Mouse (Mus musculus) stomach, embryonic 14.5 days (tissue): ENCODE measurements around the gene Smad9. TPM values are rescaled to one million over a fixed set of nuclear protein-coding genes. Genes with fewer than 3 reads are reported as not detected.
A peak's percentile ranks its signal among the peaks of the same experiment; 100 is the strongest.

ENCODE experiments used
- ATAC-seq: fragments of 200-750 bp; cut with Nextera tagmentation; 2 replicates; pipeline ENCODE4 v1.8.0; 2017; ENCODE audit warnings: low read depth, moderate TSS enrichment; ENCODE audit not compliant: insufficient number of reproducible peaks, insufficient read depth, low FRiP score
- H3K27ac ChIP-seq: fragments of 300-500 bp; sonication (generic); 2 replicates; pipeline ENCODE4 v1.5.1; 2014; ENCODE audit warnings: mild to moderate bottlenecking, low read length, moderate library complexity, mixed read lengths
- H3K27me3 ChIP-seq: fragments of 300-500 bp; sonication (generic); 2 replicates; pipeline ENCODE4 v1.6.1; 2014; ENCODE audit warnings: low read length, control low read depth, mixed read lengths; ENCODE audit not compliant: control insufficient read depth, insufficient read depth
- H3K36me3 ChIP-seq: fragments of 300-500 bp; sonication (generic); 2 replicates; pipeline ENCODE4 v1.6.1; 2014; ENCODE audit warnings: mild to moderate bottlenecking, control low read depth, low read length, moderate library complexity, mixed read lengths; ENCODE audit not compliant: control insufficient read depth, insufficient read depth
- H3K4me1 ChIP-seq: fragments of 300-500 bp; sonication (generic); 2 replicates; pipeline ENCODE4 v1.6.1; 2014; ENCODE audit warnings: low read length, control low read depth, mixed read lengths; ENCODE audit not compliant: control insufficient read depth, insufficient read depth
- H3K4me2 ChIP-seq: fragments of 300-500 bp; sonication (generic); replicated peaks from 2 replicates; pipeline ENCODE4 v1.6.1; 2014; ENCODE audit warnings: low read depth, low read length, control low read depth
- H3K4me3 ChIP-seq: fragments of 300-500 bp; sonication (generic); 2 replicates; pipeline ENCODE4 v1.5.1; 2014; ENCODE audit warnings: low read depth, low read length, control low read depth
- H3K9ac ChIP-seq: fragments of 300-500 bp; sonication (generic); replicated peaks from 2 replicates; pipeline ENCODE4 v1.6.1; 2014; ENCODE audit warnings: low read depth, mild to moderate bottlenecking, control low read depth, low read length, moderate library complexity, mixed read lengths
- H3K9me3 ChIP-seq: fragments of 300-500 bp; sonication (generic); 2 replicates; pipeline ENCODE4 v1.6.1; 2016; ENCODE audit warnings: low read depth, low read length, control low read depth; ENCODE audit not compliant: control insufficient read depth
- WGBS: fragments of 180-500 bp; shearing (Covaris S2); extraction: QIAGEN DNeasy Blood & Tissue Kit; methylation state at CpG from one replicate; pipeline ENCODE4 v1.1.7; 2014; 5-methylcytosine and 5-hydroxymethylcytosine counted together
- polyA plus RNA-seq: library from polyadenylated mRNA; unstranded; fragments of >200 nt; fragmentation: Nextera tagmentation; extraction: Ambion mirVana; gene quantifications from 2 replicates; pipeline ENCODE4 v1.2.1, GENCODE M21; 2014

The Smad9 gene
- polyA plus RNA-seq, 1 experiment from 2014 or later = 3.2 TPM

DNA sequence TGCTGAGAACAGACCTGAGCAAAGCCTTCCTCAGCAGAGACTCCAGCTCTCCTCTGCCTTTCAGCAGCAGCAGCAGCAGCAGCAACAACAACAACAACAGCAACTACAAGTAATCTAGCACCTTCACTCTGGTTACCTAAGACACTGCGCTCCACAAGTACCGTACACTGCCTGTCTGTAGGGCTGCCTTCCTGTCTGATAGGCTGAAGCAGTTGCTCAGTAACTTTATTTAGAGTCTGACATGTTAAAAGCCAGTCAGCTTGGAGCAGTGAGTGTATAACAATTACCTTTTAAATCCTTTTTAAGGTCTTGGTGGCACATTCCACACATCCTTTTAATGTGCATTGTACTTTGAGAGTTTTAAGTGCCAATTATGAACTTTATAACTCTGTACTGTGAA lies 27.8 kb upstream of the Smad9 start:
- no peaks in the 10 kb centered on the region for H3K27me3 ChIP-seq
- no peak overlapping the region for H3K27ac ChIP-seq
- H3K4me3 ChIP-seq = no peak overlapping the region
- peaks cover 64% of the 10 kb centered on the region for H3K36me3 ChIP-seq
- no peak overlapping the region for H3K9ac ChIP-seq
- H3K4me1 ChIP-seq = 0 out of 2 replicates have a peak, but pooled peaks cover 2% of the 10 kb centered on the region
- H3K4me2 ChIP-seq = no peak overlapping the region
- H3K9me3 ChIP-seq = no peaks in the 10 kb centered on the region
- no peak for ATAC-seq
- 88% methylated on average over 2 of the region's 2 CpGs for WGBS

DNA sequence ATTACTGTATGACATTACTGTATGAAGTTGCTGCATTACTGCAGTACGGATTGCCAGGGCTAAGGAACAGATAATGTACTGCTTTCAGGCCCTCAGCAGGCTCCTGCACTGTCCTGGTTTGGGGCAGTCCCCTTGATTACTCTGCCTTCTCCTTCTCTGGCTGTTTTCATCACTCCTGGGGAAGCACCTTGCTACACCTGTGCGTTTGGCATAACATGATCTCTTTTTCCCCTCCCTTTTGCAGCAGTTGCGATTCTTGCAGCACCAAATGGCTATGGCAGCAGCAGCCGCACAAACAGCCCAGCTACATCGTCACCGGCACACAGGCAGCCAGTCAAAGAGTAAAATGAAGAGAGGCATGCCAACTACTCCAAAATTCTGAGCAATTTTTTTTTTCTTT lies 27.3 kb upstream of the Smad9 start:
- Histone ChIP-seq H3K4me1 (0 out of 2 replicates have a peak, but pooled peaks cover 4% of the 10 kb centered on the region), H3K4me2 (no peak overlapping the region), H3K9ac (no peak overlapping the region), H3K9me3 (no peaks in the 10 kb centered on the region), H3K27me3 (no peaks in the 10 kb centered on the region), H3K27ac (no peak overlapping the region), H3K36me3 (peaks cover 65% of the 10 kb centered on the region), H3K4me3 (no peak overlapping the region)
- no peak for ATAC-seq
- 96% methylated on average over 6 of the region's 6 CpGs for WGBS

DNA sequence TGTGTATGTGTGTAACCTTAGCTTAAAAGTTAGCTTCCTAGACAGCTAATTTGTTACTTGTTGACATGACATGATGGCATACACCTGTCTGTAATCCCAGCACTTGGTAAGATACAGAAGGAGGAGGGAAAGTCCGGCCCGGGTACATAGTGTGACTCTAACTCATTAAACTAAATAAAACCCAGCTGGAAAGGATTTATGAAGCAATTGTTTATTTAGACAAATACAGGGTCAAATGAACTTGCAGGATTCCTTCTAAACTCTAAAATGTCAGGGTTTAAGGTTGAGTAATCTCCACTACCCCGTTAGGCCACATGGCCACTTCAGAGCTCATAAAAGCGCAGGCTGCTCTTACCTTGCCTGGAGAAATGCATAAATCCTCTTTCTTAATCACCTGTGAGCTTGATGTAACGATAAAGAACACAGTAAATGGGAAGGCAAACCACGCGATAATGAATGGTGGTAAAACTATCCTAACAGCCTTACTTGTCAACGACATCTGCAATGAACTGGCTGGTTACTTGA lies 23.7 kb upstream of the Smad9 start:
- Histone ChIP-seq H3K9me3 (no peaks in the 10 kb centered on the region), H3K36me3 (peaks cover 65% of the 10 kb centered on the region), H3K4me1 (0 out of 2 replicates have a peak, but pooled peaks cover 4% of the 10 kb centered on the region), H3K27ac (no peak overlapping the region), H3K27me3 (no peaks in the 10 kb centered on the region), H3K9ac (no peak overlapping the region), H3K4me2 (no peak overlapping the region), H3K4me3 (no peak overlapping the region)
- 48% methylated on average over 8 of the region's 8 CpGs for WGBS
- no peak for ATAC-seq

DNA sequence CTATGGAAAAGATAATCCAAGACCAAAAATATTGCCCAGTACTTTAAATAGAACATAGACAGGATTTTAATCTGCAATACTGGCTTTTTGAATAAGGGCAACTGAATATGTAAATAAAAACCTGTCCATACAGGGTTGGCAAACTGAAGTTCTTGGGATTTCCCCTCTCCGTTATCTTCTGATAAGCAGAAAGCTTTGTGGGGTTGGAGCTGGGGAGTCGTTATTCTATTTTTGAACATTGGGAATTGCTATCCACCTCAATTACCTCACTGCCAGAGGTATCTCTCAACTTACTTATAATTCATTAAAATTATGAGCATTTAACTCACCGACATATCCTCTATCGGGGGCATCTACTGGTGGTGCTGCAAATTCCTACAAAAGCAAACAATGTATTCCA lies 23.0 kb upstream of the Smad9 start:
- Histone ChIP-seq H3K4me2 (no peak overlapping the region), H3K4me3 (no peak overlapping the region), H3K9me3 (no peaks in the 10 kb centered on the region), H3K27ac (no peak overlapping the region), H3K4me1 (0 out of 2 replicates have a peak, but pooled peaks cover 4% of the 10 kb centered on the region), H3K36me3 (peaks cover 59% of the 10 kb centered on the region), H3K9ac (no peak overlapping the region), H3K27me3 (no peaks in the 10 kb centered on the region)
- WGBS = 85% methylated on average over 4 of the region's 4 CpGs
- no peak for ATAC-seq

DNA sequence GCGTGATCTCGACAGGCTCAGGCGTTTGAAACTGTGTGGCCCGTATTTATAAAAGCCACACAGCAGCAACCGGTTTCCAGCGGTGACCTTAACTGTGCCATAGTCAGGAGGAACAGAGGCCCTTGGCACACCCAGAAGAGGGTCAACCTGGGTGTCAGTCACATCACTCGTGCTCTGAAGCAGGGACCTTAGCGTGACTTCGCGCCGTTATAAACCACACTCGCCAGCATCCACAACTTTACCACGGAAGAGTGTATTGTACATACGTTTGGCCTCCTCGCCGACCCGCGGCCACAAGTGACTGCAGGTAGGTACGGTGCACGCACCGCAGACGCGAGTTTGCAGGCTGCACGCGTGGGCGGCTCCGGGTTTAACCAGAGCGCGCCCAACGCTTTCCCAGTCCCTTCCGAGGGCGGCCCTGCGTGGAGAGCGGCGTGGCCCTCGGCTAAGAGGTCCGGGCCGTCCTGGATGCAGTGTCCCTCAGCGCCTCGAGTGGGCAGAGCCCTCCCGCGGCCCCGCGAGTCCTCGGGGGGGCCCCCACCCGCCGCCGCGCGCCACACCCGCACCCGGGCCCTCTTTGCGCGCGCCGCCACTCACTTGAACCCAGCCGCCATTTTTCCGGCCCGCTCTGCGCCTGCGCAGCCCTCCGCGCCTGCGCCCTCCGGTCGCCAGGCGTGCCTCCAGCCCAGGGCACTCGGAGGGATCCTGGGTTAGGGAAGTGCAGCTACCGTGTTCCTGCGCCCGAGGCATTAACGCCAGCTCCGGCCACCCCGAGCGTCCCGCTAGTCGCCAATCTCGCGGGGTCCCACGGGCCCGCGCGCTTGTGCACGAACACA lies 20.8 kb upstream of the Smad9 start:
- Histone ChIP-seq H3K4me3 (peak overlapping the region; percentile 91), H3K27me3 (no peaks in the 10 kb centered on the region), H3K9me3 (no peaks in the 10 kb centered on the region), H3K9ac (peak overlapping the region; percentile 62), H3K36me3 (peaks cover 45% of the 10 kb centered on the region), H3K27ac (peak overlapping the region; percentile 99), H3K4me1 (0 out of 2 replicates have a peak, but pooled peaks cover 4% of the 10 kb centered on the region), H3K4me2 (peak overlapping the region; percentile 97)
- ATAC-seq = peak; percentile 94
- 1% methylated on average over 83 of the region's 84 CpGs for whole genome bisulfite sequencing

DNA sequence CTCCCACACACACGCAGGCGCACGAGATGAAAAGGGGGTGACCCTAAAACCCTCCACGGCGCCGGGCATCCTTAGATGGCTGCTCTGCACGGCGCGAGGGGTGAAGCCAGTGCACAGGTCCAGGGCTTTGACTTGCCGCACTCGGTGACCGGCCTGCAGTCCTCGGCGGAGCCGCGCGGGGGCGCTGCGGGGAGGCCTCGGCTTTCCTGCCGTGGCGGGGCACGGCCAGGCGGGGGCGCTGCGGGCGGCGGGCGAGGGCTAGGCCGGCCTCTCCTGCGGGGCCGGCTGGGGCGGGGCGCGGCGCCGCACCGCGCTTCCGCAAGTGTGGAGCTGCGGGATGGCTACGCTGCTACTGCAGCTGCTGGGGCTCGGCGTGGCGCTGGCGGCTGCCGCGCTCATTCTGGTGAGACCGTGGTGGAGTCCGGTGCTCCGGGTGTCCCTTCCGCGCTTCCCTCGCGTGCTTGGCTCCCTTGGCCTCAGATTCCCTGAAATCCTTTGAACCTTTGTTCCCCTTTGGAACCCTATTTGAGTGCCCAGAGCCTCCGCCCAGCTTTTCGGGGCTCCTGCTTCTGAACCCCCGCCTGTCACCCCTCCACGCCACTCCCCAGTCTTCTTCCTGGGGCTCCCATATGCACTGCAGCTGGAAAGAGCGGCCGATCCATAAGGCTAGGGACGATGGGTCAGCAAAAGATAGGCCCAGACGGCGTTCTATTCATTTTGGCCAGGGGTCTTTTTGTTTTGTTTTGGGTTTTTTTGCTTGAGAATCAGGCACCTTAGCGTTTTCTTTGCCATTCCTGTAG lies 19.9 kb upstream of the Smad9 start, which contains the start of the genes Exosc8 and Alg5:
Gene Exosc8 (minus strand): TSS at position 147 of the 800 bp plus-strand sequence.
Gene Alg5 (plus strand): TSS at position 293 of the 800 bp plus-strand sequence.
- Histone ChIP-seq H3K27ac (peak within 1 kb of the TSS; percentile 99), H3K4me1 (0 out of 2 replicates have a peak, but pooled peaks cover 4% of the 10 kb centered on the region), H3K4me2 (peak within 1 kb of the TSS; percentile 97), H3K36me3 (peaks cover 37% of the 10 kb centered on the region), H3K9ac (peak within 1 kb of the TSS; percentile 62), H3K9me3 (no peaks in the 10 kb centered on the region), H3K4me3 (peak within 1 kb of the TSS; percentile 91), H3K27me3 (no peaks in the 10 kb centered on the region)
- peak; percentile 85 for ATAC-seq
- WGBS = under 1% methylated on average over 56 of the region's 65 CpGs

DNA sequence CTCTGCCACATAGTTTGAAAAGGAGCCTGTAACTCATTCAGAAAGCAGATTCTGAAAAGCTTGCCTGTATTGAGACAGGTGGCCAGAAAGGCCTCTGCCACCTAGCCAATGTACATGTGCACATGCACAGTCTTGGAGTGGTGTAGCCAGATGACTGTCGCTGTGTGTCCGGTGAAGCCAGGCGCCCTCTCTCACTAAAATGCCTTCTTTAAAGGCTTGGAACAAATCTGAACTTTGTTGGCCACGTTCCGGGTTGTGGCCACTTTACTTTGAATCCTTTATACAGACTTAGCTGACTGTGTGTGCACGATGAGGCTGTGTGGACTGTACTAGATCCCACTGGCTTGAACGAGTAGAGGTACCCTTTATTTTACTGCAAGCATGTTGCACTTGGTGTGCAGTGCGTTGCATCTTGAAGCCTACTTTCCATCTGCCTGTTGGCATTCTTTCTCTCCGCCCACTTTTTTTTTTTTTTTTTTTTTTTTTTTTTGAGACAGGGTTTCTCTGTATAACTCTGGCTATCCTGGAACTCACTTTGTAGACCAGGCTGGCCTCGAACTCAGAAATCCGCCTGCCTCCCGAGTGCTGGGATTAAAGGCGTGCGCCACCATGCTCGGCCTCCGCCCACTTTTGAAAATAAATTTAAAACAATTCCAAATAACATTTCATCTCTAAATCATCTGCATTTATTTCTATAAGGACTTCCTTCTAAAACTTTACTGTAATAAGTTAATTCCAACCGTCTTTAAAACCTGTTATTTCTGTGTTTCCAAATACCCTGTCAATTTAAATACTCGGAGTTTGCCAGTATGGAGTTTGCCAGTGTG lies 19.1 kb upstream of the Smad9 start:
- H3K36me3 ChIP-seq = peaks cover 32% of the 10 kb centered on the region
- WGBS = 50% methylated on average over 18 of the region's 18 CpGs

More for the DNA sequence above, 19.1 kb upstream of the Smad9 start:
- Histone ChIP-seq H3K9ac (peak overlapping the region; percentile 62), H3K4me3 (peak overlapping the region; percentile 91), H3K4me1 (0 out of 2 replicates have a peak, but pooled peaks cover 4% of the 10 kb centered on the region), H3K27ac (peak overlapping the region; percentile 99; the same call in 1 of the 2 replicates), H3K9me3 (no peaks in the 10 kb centered on the region), H3K27me3 (no peaks in the 10 kb centered on the region), H3K4me2 (peak overlapping the region; percentile 97)
- no peak for ATAC-seq
